Mouse (Mus musculus) kidney, postnatal 0 days (tissue): Measurements from ENCODE around the gene Rrp7a. TPM values are rescaled to one million over a fixed set of nuclear protein-coding genes. Genes with fewer than 3 reads are reported as not detected.

Source experiments
- ATAC-seq: fragments of 200-750 bp; cut with Nextera tagmentation; replicated peaks from 2 replicates; pipeline ENCODE4 v1.8.0; 2017; ENCODE audit warnings: low read depth, moderate number of reproducible peaks, moderate TSS enrichment, moderate library complexity; ENCODE audit not compliant: low FRiP score
- DNase-seq: peaks from one replicate; pipeline ENCODE4 v3.0.0-alpha.2; 2016; ENCODE audit warnings: low spot score
- H3K27ac ChIP-seq: fragments of 300-500 bp; sonication (generic); 2 replicates; pipeline ENCODE4 v1.5.1; 2014; ENCODE audit warnings: mild to moderate bottlenecking
- H3K27me3 ChIP-seq: fragments of 300-500 bp; sonication (generic); 2 replicates; pipeline ENCODE4 v1.6.1; 2014; ENCODE audit warnings: low read length, mixed read lengths; ENCODE audit not compliant: insufficient read depth
- H3K36me3 ChIP-seq: fragments of 300-500 bp; sonication (generic); 2 replicates; pipeline ENCODE4 v1.6.1; 2014; ENCODE audit warnings: low read length, mixed read lengths; ENCODE audit not compliant: insufficient read depth
- H3K4me1 ChIP-seq: fragments of 300-500 bp; sonication (generic); replicated peaks from 2 replicates; pipeline ENCODE4 v1.6.1; 2014; ENCODE audit warnings: antibody characterized with exemption, low read length, mixed read lengths; ENCODE audit not compliant: insufficient read depth
- H3K4me2 ChIP-seq: fragments of 300-500 bp; sonication (generic); 2 replicates; pipeline ENCODE4 v1.6.1; 2014; ENCODE audit warnings: mild to moderate bottlenecking, low read length, moderate library complexity, mixed read lengths
- H3K4me3 ChIP-seq: fragments of 300-500 bp; sonication (generic); replicated peaks from 2 replicates; pipeline ENCODE4 v1.5.1; 2014; ENCODE audit warnings: low read depth, low read length
- H3K9ac ChIP-seq: fragments of 300-500 bp; sonication (generic); 2 replicates; pipeline ENCODE4 v1.6.1; 2014; ENCODE audit warnings: low read depth, low read length
- H3K9me3 ChIP-seq: fragments of 300-500 bp; sonication (generic); replicated peaks from 2 replicates; pipeline ENCODE4 v1.6.1; 2016; ENCODE audit warnings: low read length, inconsistent platforms, mixed read lengths
- CTCF ChIP-seq: IDR thresholded peaks from 2 replicates; pipeline ENCODE4 v1.5.1; 2016; ENCODE audit warnings: antibody characterized with exemption, low read depth, mild to moderate bottlenecking, moderate library complexity
- WGBS: fragments of 180-500 bp; shearing (Covaris S2); extraction: QIAGEN DNeasy Blood & Tissue Kit; methylation state at CpG from one replicate; pipeline ENCODE4 v1.1.7; 2014; 5-methylcytosine and 5-hydroxymethylcytosine counted together
- polyA plus RNA-seq: library from polyadenylated mRNA; unstranded; fragments of >200 nt; fragmentation: Nextera tagmentation; extraction: Ambion mirVana; gene quantifications from 2 replicates; pipeline ENCODE4 v1.2.1, GENCODE M21; 2015

The Rrp7a gene
- polyA plus RNA-seq, 1 experiment from 2014 or later: 52.9 TPM

GRCm38 (mm10) chr15:83149196-83150072 lies 26.8 kb upstream of the Rrp7a start, which contains the start of gene Poldip3:
Poldip3 (minus strand) TSS chr15:83149384.
- ATAC-seq (peak; percentile 92), DNase-seq (peak; percentile 99)
- H3K36me3 ChIP-seq: peaks cover 16% of the 10 kb centered on the region; the same call in 1 of the 2 replicates
- no peaks in the 10 kb centered on the region for H3K9me3 ChIP-seq
- H3K4me3 ChIP-seq: peak within 1 kb of the TSS; percentile 90
- H3K27me3 ChIP-seq: no peaks in the 10 kb centered on the region
- peak within 1 kb of the TSS; percentile 95 for H3K27ac ChIP-seq
- WGBS: under 1% methylated on average over 56 of the region's 56 CpGs
- peaks cover 2% of the 10 kb centered on the region; the same call in 1 of the 2 replicates for H3K4me1 ChIP-seq
- no peak for TF ChIP-seq CTCF
- peak within 1 kb of the TSS; percentile 72 for H3K4me2 ChIP-seq
- H3K9ac ChIP-seq: peak within 1 kb of the TSS; percentile 83

DNA sequence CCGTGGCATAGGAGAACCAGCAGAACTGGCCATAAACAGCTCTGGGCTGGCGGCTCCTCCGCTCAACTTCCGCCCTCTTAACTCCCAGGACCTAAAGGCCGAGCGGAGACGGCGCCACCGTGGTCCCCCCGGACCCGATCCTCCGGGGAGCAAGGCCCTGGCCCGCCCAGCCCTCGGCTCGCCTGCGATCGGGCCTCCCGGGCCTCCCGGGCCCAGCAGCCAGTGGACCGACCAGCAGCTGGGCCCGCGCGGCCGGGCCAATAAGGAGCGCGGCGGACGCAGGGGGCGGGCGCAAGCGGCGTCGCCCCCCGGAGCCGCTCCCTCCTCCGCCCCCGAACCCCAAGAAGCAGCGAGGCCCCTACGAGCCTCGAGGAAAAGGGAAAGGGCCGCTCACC lies 26.2 kb upstream of the Rrp7a start:
- H3K27ac ChIP-seq: peak overlapping the region; percentile 95
- H3K4me1 ChIP-seq: peaks cover 2% of the 10 kb centered on the region; the same call in 1 of the 2 replicates
- H3K4me2 ChIP-seq: peak overlapping the region; percentile 72
- no peaks in the 10 kb centered on the region for H3K27me3 ChIP-seq
- ATAC-seq: peak; percentile 77
- H3K9ac ChIP-seq: peak overlapping the region; percentile 83
- no peaks in the 10 kb centered on the region for H3K9me3 ChIP-seq
- peak overlapping the region; percentile 90 for H3K4me3 ChIP-seq
- peaks cover 13% of the 10 kb centered on the region; the same call in 1 of the 2 replicates for H3K36me3 ChIP-seq
- peak; percentile 84 for DNase-seq
- no peak for TF ChIP-seq CTCF
- WGBS: 0% methylated on average over 34 of the region's 41 CpGs

DNA sequence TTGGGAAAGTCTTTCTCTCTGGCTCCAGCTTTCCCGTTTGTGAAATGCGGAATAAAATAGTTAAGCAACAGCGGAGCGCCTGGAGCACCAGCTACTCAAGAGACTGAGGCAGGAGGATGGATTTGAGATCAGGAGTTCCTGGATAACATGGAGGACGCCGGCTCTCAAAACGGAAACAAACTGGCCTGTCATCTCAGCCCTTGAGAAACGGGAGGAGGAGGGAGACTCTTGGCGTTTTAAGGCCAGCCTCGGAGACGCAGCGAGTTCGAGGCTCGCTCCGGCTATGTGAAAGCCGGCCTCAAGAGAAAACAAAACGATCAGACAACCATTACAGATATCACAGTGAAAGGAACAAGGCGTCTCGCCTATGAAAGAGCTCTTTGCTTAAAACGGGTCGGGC lies 25.8 kb upstream of the Rrp7a start:
- DNase-seq: peak; percentile 41
- TF ChIP-seq CTCF: no peak
- Histone ChIP-seq H3K36me3 (peaks cover 9% of the 10 kb centered on the region; the same call in 1 of the 2 replicates), H3K4me2 (peak overlapping the region; percentile 72), H3K9ac (peak overlapping the region; percentile 83), H3K4me1 (peaks cover 2% of the 10 kb centered on the region; the same call in 1 of the 2 replicates), H3K4me3 (peak overlapping the region; percentile 90), H3K27me3 (no peaks in the 10 kb centered on the region), H3K9me3 (no peaks in the 10 kb centered on the region), H3K27ac (peak overlapping the region; percentile 95)
- no peak for ATAC-seq
- WGBS: 3% methylated on average over 21 of the region's 21 CpGs

GRCm38 (mm10) chr15:83145541-83145940 lies 22.9 kb upstream of the Rrp7a start:
- no peak overlapping the region for H3K4me2 ChIP-seq
- no peak for DNase-seq
- H3K27ac ChIP-seq: no peak overlapping the region
- no peak for ATAC-seq
- peaks cover 2% of the 10 kb centered on the region; the same call in 1 of the 2 replicates for H3K4me1 ChIP-seq
- H3K9me3 ChIP-seq: no peaks in the 10 kb centered on the region
- TF ChIP-seq CTCF: no peak
- H3K27me3 ChIP-seq: no peaks in the 10 kb centered on the region
- 0 out of 2 replicates have a peak, but pooled peaks cover 3% of the 10 kb centered on the region for H3K36me3 ChIP-seq
- no peak overlapping the region for H3K9ac ChIP-seq
- H3K4me3 ChIP-seq: no peak overlapping the region
- 88% methylated on average over 6 of the region's 6 CpGs for WGBS

- H3K27me3 ChIP-seq: no peaks in the 10 kb centered on the region
- no peak overlapping the region for H3K4me2 ChIP-seq
- no peak overlapping the region for H3K9ac ChIP-seq
- no peak overlapping the region for H3K4me3 ChIP-seq
- DNase-seq (peak; percentile 8), ATAC-seq (no peak)
- H3K4me1 ChIP-seq: peaks cover 2% of the 10 kb centered on the region; the same call in 1 of the 2 replicates
- H3K36me3 ChIP-seq: 0 out of 2 replicates have a peak, but pooled peaks cover 11% of the 10 kb centered on the region
- no peak for TF ChIP-seq CTCF
- no peaks in the 10 kb centered on the region for H3K9me3 ChIP-seq
- no peak overlapping the region for H3K27ac ChIP-seq
- 52% methylated on average over 5 of the region's 5 CpGs for WGBS
Measured at GRCm38 (mm10) chr15:83142861-83143260, 20.3 kb upstream of the Rrp7a start.

GRCm38 (mm10) chr15:83135654-83136053 lies 13.1 kb upstream of the Rrp7a start:
- WGBS: 84% methylated on average over 2 of the region's 2 CpGs
- no peak for TF ChIP-seq CTCF
- ATAC-seq: no peak
- H3K27ac ChIP-seq: no peak overlapping the region
- H3K4me1 ChIP-seq: no peaks in the 10 kb centered on the region
- H3K27me3 ChIP-seq: no peaks in the 10 kb centered on the region
- H3K4me2 ChIP-seq: no peak overlapping the region
- H3K36me3 ChIP-seq: peaks cover 66% of the 10 kb centered on the region
- no peak overlapping the region for H3K9ac ChIP-seq
- no peak for DNase-seq
- H3K9me3 ChIP-seq: no peaks in the 10 kb centered on the region
- H3K4me3 ChIP-seq: no peak overlapping the region
